24 mouse cellular contexts compared by ENCODE assay signal in the genomic region with DNA sequence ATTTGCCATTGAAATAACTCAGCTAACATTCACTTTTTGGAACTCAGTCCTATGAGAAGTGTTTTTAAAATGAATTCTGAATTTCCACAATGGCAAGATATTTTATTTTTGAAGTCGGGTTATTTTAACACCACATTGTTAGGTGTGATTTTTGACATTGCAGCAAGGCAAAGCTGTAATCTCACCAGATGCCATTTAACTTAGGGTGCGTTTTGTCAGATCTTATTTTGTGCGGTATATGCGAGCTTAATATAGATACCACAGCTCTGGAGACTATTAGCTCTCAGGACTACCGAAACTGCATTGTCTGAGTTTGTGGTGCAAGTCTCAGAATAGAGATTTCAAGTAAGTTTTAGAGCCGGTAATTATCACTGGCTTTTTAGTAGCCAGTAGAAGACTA. TPM values are rescaled to one million over a fixed set of nuclear protein-coding genes. Genes with fewer than 3 reads are reported as not detected.
A peak's percentile ranks its signal among the peaks of the same experiment; 100 is the strongest.
DNase-seq lines count a peak whose midpoint lies in the region; ATAC-seq and TF ChIP-seq lines count a peak whose summit lies in the region.
"Had no signal": no experiment of that assay in that cellular context is flagged by ENCODE, and none has a peak within 500 bp of the region (broad histone marks: within the 10 kb centered on the region; RNA-seq: fewer than 3 reads in every experiment).

No protein-coding gene starts in this region.

- TF ChIP-seq CTCF in left cerebral cortex, adult 2 months (IDR thresholded peaks at IDR 0.05): no peak

- intact Hi-C loops in left cerebral cortex, postnatal 36 days (cut with DNase I): no loop called here
- intact Hi-C loops in left cerebral cortex, adult 2 months (cut with DNase I): loop anchor here (2.0 kb wide), 1 partner anchor 15 kb away; no protein-coding TSS in a partner anchor

- H3K4me3 ChIP-seq in left cerebral cortex, adult 2 months: no peak overlapping the region

- no peak for DNase-seq in frontal cortex, postnatal 10 days (ENCODE audit: low spot score in 2 of 2)
- peak; percentile 31 for DNase-seq in left cerebral cortex, adult 11 months (ENCODE audit: low spot score)
- no peak for DNase-seq in left cerebral cortex, postnatal 36 days (ENCODE audit: low spot score in 2 of 2)
- no peak for DNase-seq in left cerebral cortex, adult 2 months (ENCODE audit: extremely low spot score in 1 of 2, low spot score in 2 of 2)
- no peak for DNase-seq in left cerebral cortex, adult 18-20 months (ENCODE audit: low spot score in 2 of 2)
- DNase-seq in brain, adult 2 months (ENCODE audit: low read depth, low spot score): peak; percentile 68
- DNase-seq: adrenal gland, adult 2 months; adrenal gland, adult 8-10 months; adrenal gland, postnatal 10 days; adrenal gland, postnatal 14 days; adrenal gland, postnatal 25 days; adrenal gland, postnatal 36 days; B cell, adult 2 months; cerebellum, adult 11 months; cerebellum, adult 11-12 months; cerebellum, adult 18-20 months had no signal

- ATAC-seq in frontal cortex, adult (ENCODE audit: low TSS enrichment): peak; percentile 24; the same call in 1 of the 2 replicates
- ATAC-seq in monocyte, adult 5-6 weeks (replicated peaks; ENCODE audit: insufficient number of reproducible peaks, low FRiP score, low TSS enrichment, poor library complexity, severe bottlenecking): no peak
- ATAC-seq: activated CD4-positive, CD25-positive, alpha-beta regulatory T cell, adult 4 months; CD4-positive, CD25-positive, alpha-beta regulatory T cell, adult 4 months; Patski had no signal

- H3K27ac ChIP-seq in left cerebral cortex, adult 2 months: peak overlapping the region; percentile 60; the same call in 1 of the 2 replicates

RNA-seq across cellular contexts. Expression of a gene that starts 32.3 kb away (rescaled TPM):
- total RNA-seq in left cerebral cortex, postnatal 36 days (2021): 1 to 10 TPM; 1.2 to 2.4 TPM
- under 1 TPM in 1 of 2 experiments, not detected in 1; 0.77 TPM for total RNA-seq in left cerebral cortex, adult 2 months (2021)
- total RNA-seq in left cerebral cortex, adult 18-20 months (2021): 1 to 10 TPM in 1 of 2 experiments, not detected in 1; 1.5 TPM
- 7.5 to 19.8 TPM (median 9.0 TPM) in 3 replicates for total RNA-seq in monocyte, adult 5-6 weeks (2017)
- total RNA-seq: adrenal gland, adult 18-20 months; adrenal gland, postnatal 10 days; adrenal gland, postnatal 14 days; CH12.LX; G1E had no signal

RNA-seq across cellular contexts. Expression of a gene that starts 57.5 kb away (rescaled TPM):
- 1 to 10 TPM; 6.6 to 7.2 TPM for total RNA-seq in left cerebral cortex, postnatal 36 days (2021)
- total RNA-seq in left cerebral cortex, adult 2 months (2021): 1 to 10 TPM; 5.8 to 6.3 TPM
- total RNA-seq in left cerebral cortex, adult 18-20 months (2021): 1 to 10 TPM; 6.2 to 7.6 TPM
- 3.5 to 5.2 TPM (median 4.9 TPM) in 3 replicates for total RNA-seq in monocyte, adult 5-6 weeks (2017)

Comparison
In these comparisons a context has a peak if more than half of its experiments do, and no peak if none do; other contexts are left out.
1. DNase-seq: peak in left cerebral cortex, adult 11 months (single experiment) and brain, adult 2 months (single experiment); none in frontal cortex, postnatal 10 days (0 of 2), left cerebral cortex, postnatal 36 days (0 of 2), left cerebral cortex, adult 2 months (0 of 2) and left cerebral cortex, adult 18-20 months (0 of 2).